Mouse (Mus musculus) MEL (cell line): ENCODE results near the gene Ctnnbip1. TPM values are rescaled to one million over a fixed set of nuclear protein-coding genes. Genes with fewer than 3 reads are reported as not detected.
A peak's percentile ranks its signal among the peaks of the same experiment; 100 is the strongest.

ENCODE experiments used
- DNase-seq: peaks from one replicate; pipeline ENCODE4 v3.0.0; 2011; ENCODE audit warnings: low read depth, low spot score
- H3K27ac ChIP-seq: 2 replicates; pipeline ENCODE4 v1.5.1; 2012; ENCODE audit warnings: low read depth, mild to moderate bottlenecking, control low read depth, low read length, moderate library complexity; ENCODE audit not compliant: control insufficient read depth
- H3K27me3 ChIP-seq, 2 experiments: fragments of 150-350 bp in 1 of 2; sonication (generic) in 1 of 2; 2 replicates each; pipeline ENCODE4 v1.6.1; 2012; ENCODE audit warnings: low read length in 2 of 2, mild to moderate bottlenecking in 2 of 2, improper control_type of control experiment in 1 of 2, moderate library complexity in 1 of 2; ENCODE audit not compliant: insufficient read depth in 2 of 2, control insufficient read depth in 1 of 2
- H3K36me3 ChIP-seq, 2 experiments: 2 replicates each; pipeline ENCODE4 v1.6.1; 2012 to 2014; ENCODE audit warnings: low read length in 2 of 2, improper control_type of control experiment in 1 of 2, inconsistent platforms in 1 of 2, mild to moderate bottlenecking in 1 of 2; ENCODE audit not compliant: insufficient read depth in 2 of 2, control insufficient read depth in 1 of 2
- H3K4me1 ChIP-seq, 2 experiments: fragments of 150-350 bp in 1 of 2; sonication (generic) in 1 of 2; 2 replicates each; pipeline ENCODE4 v1.6.1; 2012; ENCODE audit warnings: low read length in 2 of 2, improper control_type of control experiment in 1 of 2, mild to moderate bottlenecking in 1 of 2; ENCODE audit not compliant: insufficient read depth in 2 of 2, control insufficient read depth in 1 of 2
- H3K4me3 ChIP-seq, 2 experiments: fragments of 150-350 bp in 1 of 2; sonication (generic) in 1 of 2; 2 replicates each; pipeline ENCODE4 v1.5.1; 2012; ENCODE audit warnings: low read depth in 2 of 2, low read length in 2 of 2, mild to moderate bottlenecking in 2 of 2, moderate library complexity in 2 of 2, control low read depth in 1 of 2, improper control_type of control experiment in 1 of 2; ENCODE audit not compliant: control insufficient read depth in 1 of 2, insufficient read depth in 1 of 2
- H3K79me2 ChIP-seq: 2 replicates; pipeline ENCODE4 v1.6.1; 2012; ENCODE audit warnings: mild to moderate bottlenecking, low read length, moderate library complexity; ENCODE audit not compliant: control insufficient read depth, poor library complexity, insufficient read depth
- H3K9ac ChIP-seq: 2 replicates; pipeline ENCODE4 v1.6.1; 2012; ENCODE audit warnings: low read depth, mild to moderate bottlenecking, control low read depth, low read length, moderate library complexity; ENCODE audit not compliant: control insufficient read depth, poor library complexity, severe bottlenecking
- H3K9me3 ChIP-seq: fragments of 150-350 bp; sonication (generic); replicated peaks from 2 replicates; pipeline ENCODE4 v1.6.1; 2012; ENCODE audit warnings: mild to moderate bottlenecking, low read length, improper control_type of control experiment, moderate library complexity; ENCODE audit not compliant: insufficient read depth
- EP300 ChIP-seq, 2 experiments: IDR thresholded peaks; 2 replicates each; pipeline ENCODE4 v1.6.1; 2011; ENCODE audit warnings: improper control_type of control experiment in 2 of 2, low read length in 2 of 2, low read depth in 1 of 2, mild to moderate bottlenecking in 1 of 2
- GATA1 ChIP-seq: IDR thresholded peaks from 2 replicates; pipeline ENCODE4 v1.6.1; 2011; ENCODE audit warnings: low read depth, low read length, improper control_type of control experiment
- HCFC1 ChIP-seq: IDR thresholded peaks from 2 replicates; pipeline ENCODE4 v1.6.1; 2012; ENCODE audit warnings: low read depth, mild to moderate bottlenecking, inconsistent platforms, low read length, improper control_type of control experiment, moderate library complexity
- MAFK ChIP-seq: IDR thresholded peaks from 2 replicates; pipeline ENCODE4 v1.6.1; 2011; ENCODE audit warnings: low read depth, mild to moderate bottlenecking, low read length, improper control_type of control experiment, borderline replicate concordance
- MAX ChIP-seq: IDR thresholded peaks from 2 replicates; pipeline ENCODE4 v1.6.1; 2011; ENCODE audit warnings: low read length, improper control_type of control experiment
- MEF2A ChIP-seq: IDR thresholded peaks from 2 replicates; pipeline ENCODE4 v1.6.1; 2014; ENCODE audit warnings: low read depth, mild to moderate bottlenecking, inconsistent platforms, low read length, improper control_type of control experiment; ENCODE audit not compliant: poor library complexity, insufficient replicate concordance, severe bottlenecking; ENCODE audit errors: extremely low read depth
- NRF1 ChIP-seq: IDR thresholded peaks from 2 replicates; pipeline ENCODE4 v1.6.1; 2014; ENCODE audit warnings: low read depth, mild to moderate bottlenecking, inconsistent platforms, low read length, improper control_type of control experiment, moderate library complexity; ENCODE audit not compliant: poor library complexity, insufficient read depth, severe bottlenecking
- SMC3 ChIP-seq: IDR thresholded peaks from 2 replicates; pipeline ENCODE4 v1.6.1; 2011; ENCODE audit warnings: low read depth, low read length, improper control_type of control experiment
- TAL1 ChIP-seq: IDR thresholded peaks from 2 replicates; pipeline ENCODE4 v1.6.1; 2012; ENCODE audit warnings: mild to moderate bottlenecking, inconsistent platforms, low read length, moderate library complexity, mixed read lengths
- UBTF ChIP-seq: IDR thresholded peaks from 2 replicates; pipeline ENCODE4 v1.6.1; 2012; ENCODE audit warnings: low read depth, mild to moderate bottlenecking, inconsistent platforms, low read length, improper control_type of control experiment, moderate library complexity, borderline replicate concordance; ENCODE audit not compliant: insufficient read depth
- USF2 ChIP-seq, 2 experiments: IDR thresholded peaks; 2 replicates each; pipeline ENCODE4 v1.6.1; 2011 to 2012; ENCODE audit warnings: improper control_type of control experiment in 2 of 2, low read length in 2 of 2, borderline replicate concordance in 1 of 2, inconsistent platforms in 1 of 2, low read depth in 1 of 2, mild to moderate bottlenecking in 1 of 2; ENCODE audit not compliant: insufficient read depth in 1 of 2
- ZKSCAN1 ChIP-seq: IDR thresholded peaks from 2 replicates; pipeline ENCODE4 v1.6.1; 2012; ENCODE audit warnings: low read depth, mild to moderate bottlenecking, inconsistent platforms, low read length, improper control_type of control experiment, moderate library complexity
- ZNF384 ChIP-seq: IDR thresholded peaks from 2 replicates; pipeline ENCODE4 v1.6.1; 2012; ENCODE audit warnings: low read depth, mild to moderate bottlenecking, inconsistent platforms, low read length, improper control_type of control experiment
- polyA plus RNA-seq, 2 experiments: library from polyadenylated mRNA; stranded (reverse) in 1 of 2; unstranded in 1 of 2; fragments of >175 nt in 1 of 2; fragments of >200 nt in 1 of 2; gene quantifications; 2 replicates each; pipeline versions ENCODE4 v1.2.1 to v1.2.4; 2012; ENCODE audit warnings: low replicate concordance in 2 of 2, low read depth in 1 of 2; ENCODE audit not compliant: insufficient read length in 2 of 2, insufficient read depth in 1 of 2, missing spikeins in 1 of 2
- total RNA-seq: library from RNA; depleted of rRNA; stranded (reverse); fragments of 300-350 nt; gene quantifications from 2 replicates; pipeline ENCODE4 v1.2.3, GENCODE M21; 2012

Gene Ctnnbip1
- total and polyA plus RNA-seq, 3 experiments = 12.7 to 20.2 TPM; not detected in 1

GRCm38 (mm10) chr4:149607591-149608308 lies 89.7 kb downstream of the Ctnnbip1 start:
- peak; percentile 14 for DNase-seq
- no peaks in the 10 kb centered on the region for H3K79me2 ChIP-seq
- H3K4me1 ChIP-seq = peaks cover 0 to 11% of the 10 kb centered on the region in 2 experiments; a peak in 2 of 4 replicates
- peaks cover 0 to 1% of the 10 kb centered on the region in 2 experiments; a peak in 1 of 4 replicates for H3K27me3 ChIP-seq
- H3K9ac ChIP-seq = no peak overlapping the region
- H3K36me3 ChIP-seq = no peaks in the 10 kb centered on the region
- H3K9me3 ChIP-seq = no peaks in the 10 kb centered on the region
- no peak for TF ChIP-seq ZNF384
- no peak for TF ChIP-seq TAL1
- no peak for TF ChIP-seq HCFC1
- TF ChIP-seq USF2 (IDR thresholded peaks at IDR 0.05; ENCODE audit: borderline replicate concordance in 1 of 2, insufficient read depth in 1 of 2, low read depth in 1 of 2, low read length in 2 of 2) = no peak
- no peak for TF ChIP-seq SMC3
- TF ChIP-seq MEF2A = no peak
- TF ChIP-seq ZKSCAN1 = no peak
- H3K27ac ChIP-seq = no peak overlapping the region
- H3K4me3 ChIP-seq = no peak overlapping the region

- Histone ChIP-seq H3K27me3 (peaks cover 0 to 1% of the 10 kb centered on the region in 2 experiments; a peak in 1 of 4 replicates), H3K79me2 (no peaks in the 10 kb centered on the region), H3K4me3 (no peak overlapping the region), H3K4me1 (peaks cover 0 to 11% of the 10 kb centered on the region in 2 experiments; a peak in 2 of 4 replicates), H3K27ac (no peak overlapping the region), H3K36me3 (no peaks in the 10 kb centered on the region), H3K9me3 (no peaks in the 10 kb centered on the region), H3K9ac (no peak overlapping the region)
- no peak for TF ChIP-seq NRF1
- TF ChIP-seq MAFK = no peak
- TF ChIP-seq ZNF384 = no peak
- no peak for TF ChIP-seq MAX
- no peak for TF ChIP-seq EP300 (IDR thresholded peaks at IDR 0.05; ENCODE audit: low read depth in 1 of 2, low read length in 2 of 2)
- TF ChIP-seq GATA1 = no peak
- TF ChIP-seq UBTF = no peak
- DNase-seq = no peak
Measured at GRCm38 (mm10) chr4:149608309-149608638, 90.2 kb downstream of the Ctnnbip1 start.
